Mouse (Mus musculus): ENCODE measurements around the gene Aif1l. TPM values are rescaled to one million over a fixed set of nuclear protein-coding genes. Genes with fewer than 3 reads are reported as not detected.

Gene Aif1l
- polyA plus RNA-seq, 1 experiment from 2014 or later = 55.4 TPM

GRCm38 (mm10) chr2:31915112-31915511 is 34.8 kb upstream of the Aif1l start:
- Histone ChIP-seq H3K27me3 (ENCODE audit: control insufficient read depth, insufficient read depth, low read length) (0 out of 2 replicates have a peak, but pooled peaks cover 4% of the 10 kb centered on the region), H3K9me3 (replicated peaks; ENCODE audit: control insufficient read depth, low read length) (no peaks in the 10 kb centered on the region), H3K4me3 (ENCODE audit: low read length) (no peak overlapping the region), H3K9ac (ENCODE audit: low read length) (no peak overlapping the region), H3K4me1 (ENCODE audit: control insufficient read depth, insufficient read depth, low read length) (no peaks in the 10 kb centered on the region), H3K27ac (ENCODE audit: low read length) (no peak overlapping the region), H3K4me2 (ENCODE audit: low read depth, low read length) (no peak overlapping the region), H3K36me3 (ENCODE audit: control insufficient read depth, insufficient read depth) (no peaks in the 10 kb centered on the region)
- ATAC-seq (replicated peaks; ENCODE audit: extremely low read depth, insufficient read depth, low FRiP score) = 0 out of 2 replicates have a peak, but pooled peaks have one; percentile 35
- 17% methylated on average over 4 of the region's 4 CpGs for WGBS

- 31% methylated on average over 4 of the region's 4 CpGs for WGBS
- no peak for ATAC-seq (replicated peaks; ENCODE audit: extremely low read depth, insufficient read depth, low FRiP score)
- Histone ChIP-seq H3K9ac (ENCODE audit: low read length) (no peak overlapping the region), H3K36me3 (ENCODE audit: control insufficient read depth, insufficient read depth) (no peaks in the 10 kb centered on the region), H3K9me3 (replicated peaks; ENCODE audit: control insufficient read depth, low read length) (no peaks in the 10 kb centered on the region), H3K4me2 (ENCODE audit: low read depth, low read length) (no peak overlapping the region), H3K27ac (ENCODE audit: low read length) (no peak overlapping the region), H3K4me1 (ENCODE audit: control insufficient read depth, insufficient read depth, low read length) (no peaks in the 10 kb centered on the region), H3K4me3 (ENCODE audit: low read length) (no peak overlapping the region), H3K27me3 (ENCODE audit: control insufficient read depth, insufficient read depth, low read length) (0 out of 2 replicates have a peak, but pooled peaks cover 6% of the 10 kb centered on the region)
These were observed 32.3 kb upstream of the Aif1l start for GRCm38 (mm10) chr2:31917636-31918035.

- 74% methylated on average over 4 of the region's 4 CpGs for WGBS
- H3K4me2 ChIP-seq (ENCODE audit: low read depth, low read length) = no peak overlapping the region
- H3K27me3 ChIP-seq (ENCODE audit: control insufficient read depth, insufficient read depth, low read length) = peaks cover 9% of the 10 kb centered on the region; the same call in 1 of the 2 replicates
- H3K4me3 ChIP-seq (ENCODE audit: low read length) = no peak overlapping the region
- no peaks in the 10 kb centered on the region for H3K36me3 ChIP-seq (ENCODE audit: control insufficient read depth, insufficient read depth)
- no peaks in the 10 kb centered on the region for H3K9me3 ChIP-seq (replicated peaks; ENCODE audit: control insufficient read depth, low read length)
- ATAC-seq (replicated peaks; ENCODE audit: extremely low read depth, insufficient read depth, low FRiP score) = no peak
- H3K9ac ChIP-seq (ENCODE audit: low read length) = no peak overlapping the region
- no peak overlapping the region for H3K27ac ChIP-seq (ENCODE audit: low read length)
- no peaks in the 10 kb centered on the region for H3K4me1 ChIP-seq (ENCODE audit: control insufficient read depth, insufficient read depth, low read length)
These were observed 26.3 kb upstream of the Aif1l start for GRCm38 (mm10) chr2:31923645-31924044.

GRCm38 (mm10) chr2:31924811-31925210 is 25.1 kb upstream of the Aif1l start:
- Histone ChIP-seq H3K27me3 (ENCODE audit: control insufficient read depth, insufficient read depth, low read length) (peaks cover 6% of the 10 kb centered on the region; the same call in 1 of the 2 replicates), H3K4me2 (ENCODE audit: low read depth, low read length) (no peak overlapping the region), H3K9ac (ENCODE audit: low read length) (no peak overlapping the region), H3K36me3 (ENCODE audit: control insufficient read depth, insufficient read depth) (no peaks in the 10 kb centered on the region), H3K27ac (ENCODE audit: low read length) (no peak overlapping the region), H3K9me3 (replicated peaks; ENCODE audit: control insufficient read depth, low read length) (no peaks in the 10 kb centered on the region), H3K4me3 (ENCODE audit: low read length) (no peak overlapping the region), H3K4me1 (ENCODE audit: control insufficient read depth, insufficient read depth, low read length) (no peaks in the 10 kb centered on the region)
- no peak for ATAC-seq (replicated peaks; ENCODE audit: extremely low read depth, insufficient read depth, low FRiP score)
- WGBS = 32% methylated on average over 9 of the region's 9 CpGs

GRCm38 (mm10) chr2:31925936-31926335 is 24.0 kb upstream of the Aif1l start:
- Histone ChIP-seq H3K4me1 (ENCODE audit: control insufficient read depth, insufficient read depth, low read length) (no peaks in the 10 kb centered on the region), H3K4me3 (ENCODE audit: low read length) (no peak overlapping the region), H3K36me3 (ENCODE audit: control insufficient read depth, insufficient read depth) (no peaks in the 10 kb centered on the region), H3K27me3 (ENCODE audit: control insufficient read depth, insufficient read depth, low read length) (peaks cover 6% of the 10 kb centered on the region; the same call in 1 of the 2 replicates), H3K27ac (ENCODE audit: low read length) (no peak overlapping the region), H3K9me3 (replicated peaks; ENCODE audit: control insufficient read depth, low read length) (no peaks in the 10 kb centered on the region), H3K9ac (ENCODE audit: low read length) (no peak overlapping the region), H3K4me2 (ENCODE audit: low read depth, low read length) (no peak overlapping the region)
- WGBS = 42% methylated on average over 4 of the region's 4 CpGs
- ATAC-seq (replicated peaks; ENCODE audit: extremely low read depth, insufficient read depth, low FRiP score) = no peak

GRCm38 (mm10) chr2:31929664-31930063 is 20.3 kb upstream of the Aif1l start:
- Histone ChIP-seq H3K9ac (ENCODE audit: low read length) (no peak overlapping the region), H3K27me3 (ENCODE audit: control insufficient read depth, insufficient read depth, low read length) (peaks cover 4% of the 10 kb centered on the region; the same call in 1 of the 2 replicates), H3K4me3 (ENCODE audit: low read length) (no peak overlapping the region), H3K9me3 (replicated peaks; ENCODE audit: control insufficient read depth, low read length) (no peaks in the 10 kb centered on the region), H3K4me2 (ENCODE audit: low read depth, low read length) (no peak overlapping the region), H3K36me3 (ENCODE audit: control insufficient read depth, insufficient read depth) (no peaks in the 10 kb centered on the region), H3K4me1 (ENCODE audit: control insufficient read depth, insufficient read depth, low read length) (no peaks in the 10 kb centered on the region), H3K27ac (ENCODE audit: low read length) (no peak overlapping the region)
- no peak for ATAC-seq (replicated peaks; ENCODE audit: extremely low read depth, insufficient read depth, low FRiP score)
- WGBS = 69% methylated on average over 3 of the region's 3 CpGs

GRCm38 (mm10) chr2:31934551-31934950 is 15.4 kb upstream of the Aif1l start:
- H3K4me1 ChIP-seq (ENCODE audit: control insufficient read depth, insufficient read depth, low read length) = no peaks in the 10 kb centered on the region
- no peak overlapping the region for H3K4me3 ChIP-seq (ENCODE audit: low read length)
- H3K27ac ChIP-seq (ENCODE audit: low read length) = no peak overlapping the region
- ATAC-seq (replicated peaks; ENCODE audit: extremely low read depth, insufficient read depth, low FRiP score) = no peak
- H3K36me3 ChIP-seq (ENCODE audit: control insufficient read depth, insufficient read depth) = no peaks in the 10 kb centered on the region
- no peak overlapping the region for H3K4me2 ChIP-seq (ENCODE audit: low read depth, low read length)
- 56% methylated on average over 4 of the region's 4 CpGs for WGBS
- no peaks in the 10 kb centered on the region for H3K9me3 ChIP-seq (replicated peaks; ENCODE audit: control insufficient read depth, low read length)
- H3K9ac ChIP-seq (ENCODE audit: low read length) = no peak overlapping the region
- no peaks in the 10 kb centered on the region for H3K27me3 ChIP-seq (ENCODE audit: control insufficient read depth, insufficient read depth, low read length)

- ATAC-seq (replicated peaks; ENCODE audit: extremely low read depth, insufficient read depth, low FRiP score) = no peak
These were observed 14.9 kb upstream of the Aif1l start for GRCm38 (mm10) chr2:31935054-31935453.

GRCm38 (mm10) chr2:31938298-31938697 is 11.6 kb upstream of the Aif1l start:
- Histone ChIP-seq H3K27ac (ENCODE audit: low read length) (no peak overlapping the region), H3K4me1 (ENCODE audit: control insufficient read depth, insufficient read depth, low read length) (no peaks in the 10 kb centered on the region), H3K36me3 (ENCODE audit: control insufficient read depth, insufficient read depth) (no peaks in the 10 kb centered on the region), H3K9me3 (replicated peaks; ENCODE audit: control insufficient read depth, low read length) (no peaks in the 10 kb centered on the region), H3K4me2 (ENCODE audit: low read depth, low read length) (no peak overlapping the region), H3K27me3 (ENCODE audit: control insufficient read depth, insufficient read depth, low read length) (no peaks in the 10 kb centered on the region), H3K9ac (ENCODE audit: low read length) (no peak overlapping the region), H3K4me3 (ENCODE audit: low read length) (no peak overlapping the region)
- no peak for ATAC-seq (replicated peaks; ENCODE audit: extremely low read depth, insufficient read depth, low FRiP score)
- 69% methylated on average over 1 of the region's 1 CpGs for WGBS

More at GRCm38 (mm10) chr2:31935054-31935453, 14.9 kb upstream of the Aif1l start:
- no peaks in the 10 kb centered on the region for H3K9me3 ChIP-seq (replicated peaks; ENCODE audit: control insufficient read depth, low read length)
- H3K36me3 ChIP-seq (ENCODE audit: control insufficient read depth, insufficient read depth) = no peaks in the 10 kb centered on the region
- no peaks in the 10 kb centered on the region for H3K27me3 ChIP-seq (ENCODE audit: control insufficient read depth, insufficient read depth, low read length)
- H3K4me3 ChIP-seq (ENCODE audit: low read length) = no peak overlapping the region
- WGBS = 19% methylated on average over 4 of the region's 4 CpGs
- no peak overlapping the region for H3K27ac ChIP-seq (ENCODE audit: low read length)
- no peak overlapping the region for H3K4me2 ChIP-seq (ENCODE audit: low read depth, low read length)
- H3K9ac ChIP-seq (ENCODE audit: low read length) = no peak overlapping the region
- H3K4me1 ChIP-seq (ENCODE audit: control insufficient read depth, insufficient read depth, low read length) = no peaks in the 10 kb centered on the region
